Mouse (Mus musculus): Measurements from ENCODE around the gene Arhgap10. TPM values are rescaled to one million over a fixed set of nuclear protein-coding genes. Genes with fewer than 3 reads are reported as not detected.

The Arhgap10 gene
- 10 to 100 TPM; 37.6 to 40.7 TPM for total RNA-seq (2021)
- long read RNA-seq, experiment 1, transcript Arhgap10-203 (22 exons, 2,208 nt) = minor isoform, 7 of 65 reads
- long read RNA-seq, experiment 1, transcript Arhgap10-201 (23 exons, 3,084 nt) = major isoform, 27 of 65 reads
- long read RNA-seq, experiment 1, partial matches to known transcripts = 5 of 65 reads
- long read RNA-seq, experiment 1, other reads (novel, unspliced or antisense) = 25 of 65 reads
- long read RNA-seq, experiment 2, transcript Arhgap10-201 (23 exons, 3,084 nt) = major isoform, 25 of 55 reads
- long read RNA-seq, experiment 2, transcript Arhgap10-203 (22 exons, 2,208 nt) = minor isoform, 6 of 55 reads
- long read RNA-seq, experiment 2, partial matches to known transcripts = 4 of 55 reads
- long read RNA-seq, experiment 2, other reads (novel, unspliced or antisense) = 17 of 55 reads

GRCm38 (mm10) chr8:77517301-77518200, at the start of gene Arhgap10:
Gene Arhgap10 (minus strand): TSS chr8:77517953.
- peak; percentile 89 for DNase-seq (ENCODE audit: low spot score)

GRCm38 (mm10) chr8:77561441-77561840, 43.7 kb upstream of the Arhgap10 start:
- no peak for DNase-seq (ENCODE audit: low spot score)

GRCm38 (mm10) chr8:77552491-77552890, 34.7 kb upstream of the Arhgap10 start:
- DNase-seq (ENCODE audit: low spot score) = no peak

- peak; percentile 47 for DNase-seq (ENCODE audit: low spot score)
Observed at GRCm38 (mm10) chr8:77549881-77550580, 32.3 kb upstream of the Arhgap10 start.

GRCm38 (mm10) chr8:77549121-77549706, 31.5 kb upstream of the Arhgap10 start, which contains the start of gene Prmt9:
Gene Prmt9 (plus strand): TSS chr8:77549397.
- peak; percentile 95 for DNase-seq (ENCODE audit: low spot score)

GRCm38 (mm10) chr8:77545616-77546015, 27.9 kb upstream of the Arhgap10 start:
- no peak for DNase-seq (ENCODE audit: low spot score)

- DNase-seq (ENCODE audit: low spot score) = no peak
Observed at GRCm38 (mm10) chr8:77544428-77544827, 26.7 kb upstream of the Arhgap10 start.

GRCm38 (mm10) chr8:77543152-77543777, 25.5 kb upstream of the Arhgap10 start:
- DNase-seq (ENCODE audit: low spot score) = no peak

GRCm38 (mm10) chr8:77538256-77538655, 20.5 kb upstream of the Arhgap10 start:
- DNase-seq (ENCODE audit: low spot score) = no peak

- DNase-seq (ENCODE audit: low spot score) = no peak
Observed at GRCm38 (mm10) chr8:77536821-77537220, 19.1 kb upstream of the Arhgap10 start.

GRCm38 (mm10) chr8:77535026-77535595, 17.4 kb upstream of the Arhgap10 start:
- DNase-seq (ENCODE audit: low spot score) = peak; percentile 59

GRCm38 (mm10) chr8:77534358-77534992, 16.7 kb upstream of the Arhgap10 start:
- peak; percentile 38 for DNase-seq (ENCODE audit: low spot score)

- DNase-seq (ENCODE audit: low spot score) = no peak
Observed at GRCm38 (mm10) chr8:77526130-77526529, 8.4 kb upstream of the Arhgap10 start.

- DNase-seq (ENCODE audit: low spot score) = no peak
Observed at GRCm38 (mm10) chr8:77524906-77525305, 7.2 kb upstream of the Arhgap10 start.

- DNase-seq (ENCODE audit: low spot score) = no peak
Observed at GRCm38 (mm10) chr8:77524018-77524615, 6.4 kb upstream of the Arhgap10 start.

GRCm38 (mm10) chr8:77522984-77523383, 5.2 kb upstream of the Arhgap10 start:
- DNase-seq (ENCODE audit: low spot score) = no peak

GRCm38 (mm10) chr8:77521028-77521785, 3.5 kb upstream of the Arhgap10 start:
- DNase-seq (ENCODE audit: low spot score) = no peak

- no peak for DNase-seq (ENCODE audit: low spot score)
Observed at GRCm38 (mm10) chr8:77520601-77521000, 2.8 kb upstream of the Arhgap10 start.
